Mouse (Mus musculus) retina, postnatal 7 days (tissue): Measurements from ENCODE around the gene Rufy2.
A peak's percentile ranks its signal among the peaks of the same experiment; 100 is the strongest.
"Not testable (repeated sequence)": the region's sequence is repeated elsewhere in the genome, so short reads cannot be mapped to it uniquely, and the experiment has no call there.

Source experiments
- DNase-seq: peaks from one replicate; pipeline ENCODE4 v3.0.0-alpha.2; 2012; ENCODE audit warnings: low read depth, low spot score

The Rufy2 gene

GRCm38 (mm10) chr10:63051267-63051666, 71.2 kb downstream of the Rufy2 start:
- no peak for DNase-seq

- no peak for DNase-seq
Observed at GRCm38 (mm10) chr10:63052011-63052410, 72.0 kb downstream of the Rufy2 start.

- no peak for DNase-seq
Observed at GRCm38 (mm10) chr10:63053007-63053406, 73.0 kb downstream of the Rufy2 start.

- DNase-seq, result not testable (repeated sequence)
Observed at GRCm38 (mm10) chr10:63054071-63054470, 74.0 kb downstream of the Rufy2 start.

GRCm38 (mm10) chr10:63054586-63054985, 74.6 kb downstream of the Rufy2 start:
- no peak for DNase-seq

- no peak for DNase-seq
Observed at GRCm38 (mm10) chr10:63056966-63057750, 77.1 kb downstream of the Rufy2 start.

- no peak for DNase-seq
Observed at GRCm38 (mm10) chr10:63059862-63060261, 79.8 kb downstream of the Rufy2 start, which contains the start of gene Pbld1. Gene Pbld1, plus strand, starts transcription at chr10:63060162.

- no peak for DNase-seq
Observed at GRCm38 (mm10) chr10:63060406-63060805, 80.4 kb downstream of the Rufy2 start.

- DNase-seq, result no peak
Observed at GRCm38 (mm10) chr10:63061266-63061665, 81.2 kb downstream of the Rufy2 start.

- DNase-seq, result no peak
Observed at GRCm38 (mm10) chr10:63062696-63063095, 82.7 kb downstream of the Rufy2 start.

- no peak for DNase-seq
Observed at GRCm38 (mm10) chr10:63063365-63063764, 83.3 kb downstream of the Rufy2 start.

- DNase-seq, result no peak
Observed at GRCm38 (mm10) chr10:63064516-63064915, 84.5 kb downstream of the Rufy2 start.

GRCm38 (mm10) chr10:63065561-63065960, 85.5 kb downstream of the Rufy2 start:
- no peak for DNase-seq

- peak; percentile 69 for DNase-seq
Observed at GRCm38 (mm10) chr10:63065988-63066387, 86.0 kb downstream of the Rufy2 start.
